18 mouse cellular contexts compared by ENCODE assay signal in genomic region chr4:128894112-128894511, GRCm38 (mm10).
"Had no signal": no experiment of that assay in that cellular context is flagged by ENCODE, and none has a peak within 500 bp of the region (broad histone marks: within the 10 kb centered on the region; RNA-seq: fewer than 3 reads in every experiment).

No protein-coding gene starts in this region.

- H3K9ac ChIP-seq: lung, embryonic 14.5 days; midbrain, embryonic 12.5 days; neural tube, embryonic 13.5 days; neural tube, embryonic 15.5 days had no signal

- H3K9me3 ChIP-seq: midbrain, embryonic 10.5 days; midbrain, embryonic 12.5 days; neural tube, embryonic 13.5 days; neural tube, embryonic 15.5 days had no signal

- H3K4me3 ChIP-seq: midbrain, embryonic 10.5 days; midbrain, embryonic 12.5 days; myocyte; neural tube, embryonic 13.5 days; neural tube, embryonic 15.5 days had no signal

- DNase-seq: lung, embryonic 14.5 days; lung, postnatal 10 days; lung, postnatal 4 days; midbrain, embryonic 14.5 days; retina, postnatal 1 day; right cerebral cortex, adult 18-20 months; right cerebral cortex, postnatal 25 days; right cerebral cortex, postnatal 4 days; spleen, adult 18-20 months; thymus, adult 18-20 months; thymus, postnatal 14 days; thymus, postnatal 36 days had no signal

- H3K4me2 ChIP-seq: lung, embryonic 14.5 days; midbrain, embryonic 12.5 days; neural tube, embryonic 13.5 days; neural tube, embryonic 15.5 days had no signal

- H3K27me3 ChIP-seq: midbrain, embryonic 12.5 days; neural tube, embryonic 13.5 days; neural tube, embryonic 15.5 days had no signal

- H3K27ac ChIP-seq: midbrain, embryonic 10.5 days; midbrain, embryonic 12.5 days; neural tube, embryonic 13.5 days; neural tube, embryonic 15.5 days had no signal

- H3K36me3 ChIP-seq: midbrain, embryonic 10.5 days; midbrain, embryonic 12.5 days had no signal

- ATAC-seq: midbrain, embryonic 16.5 days had no signal
